Mouse (Mus musculus) heart, embryonic 14.5 days (tissue): ENCODE measurements around the gene Tmem274. TPM values are rescaled to one million over a fixed set of nuclear protein-coding genes. Genes with fewer than 3 reads are reported as not detected.
"Not testable (repeated sequence)": the region's sequence is repeated elsewhere in the genome, so short reads cannot be mapped to it uniquely, and the experiment has no call there.

Source experiments
- ATAC-seq: fragments of 200-750 bp; cut with Nextera tagmentation; 2 replicates; pipeline ENCODE4 v1.8.0; 2017; ENCODE audit warnings: low read depth, moderate TSS enrichment; ENCODE audit not compliant: insufficient number of reproducible peaks, insufficient read depth, low FRiP score
- H3K27ac ChIP-seq, 2 experiments: fragments of 200-500 bp in 1 of 2; fragments of 300-500 bp in 1 of 2; sonication (generic) in 1 of 2; replicated peaks in 1 of 2; 2 replicates each; pipeline ENCODE4 v1.5.1; 2012 to 2014; ENCODE audit warnings: low read depth in 2 of 2, low read length in 2 of 2, control low read depth in 1 of 2, mild to moderate bottlenecking in 1 of 2, mixed read lengths in 1 of 2; ENCODE audit not compliant: control insufficient read depth in 1 of 2, insufficient read depth in 1 of 2
- H3K27me3 ChIP-seq: fragments of 300-500 bp; sonication (generic); 2 replicates; pipeline ENCODE4 v1.6.1; 2014; ENCODE audit warnings: mild to moderate bottlenecking, low read length, control low read depth; ENCODE audit not compliant: control insufficient read depth, insufficient read depth
- H3K36me3 ChIP-seq: fragments of 300-500 bp; sonication (generic); 2 replicates; pipeline ENCODE4 v1.6.1; 2014; ENCODE audit warnings: mild to moderate bottlenecking, control low read depth, low read length, mixed read lengths; ENCODE audit not compliant: control insufficient read depth, insufficient read depth
- H3K4me1 ChIP-seq, 2 experiments: fragments of 200-500 bp in 1 of 2; fragments of 300-500 bp in 1 of 2; sonication (generic) in 1 of 2; 2 replicates each; pipeline ENCODE4 v1.6.1; 2012 to 2014; ENCODE audit warnings: low read length in 2 of 2, control low read depth in 1 of 2, mixed read lengths in 1 of 2; ENCODE audit not compliant: control insufficient read depth in 2 of 2, insufficient read depth in 2 of 2
- H3K4me2 ChIP-seq: fragments of 300-500 bp; sonication (generic); 2 replicates; pipeline ENCODE4 v1.6.1; 2014; ENCODE audit warnings: mild to moderate bottlenecking, low read length
- H3K4me3 ChIP-seq, 2 experiments: fragments of 200-500 bp in 1 of 2; fragments of 300-500 bp in 1 of 2; sonication (generic) in 1 of 2; 2 replicates each; pipeline ENCODE4 v1.5.1; 2012 to 2014; ENCODE audit warnings: low read length in 2 of 2, mild to moderate bottlenecking in 2 of 2, control low read depth in 1 of 2, low read depth in 1 of 2, moderate library complexity in 1 of 2; ENCODE audit not compliant: control insufficient read depth in 1 of 2, insufficient read depth in 1 of 2
- H3K9ac ChIP-seq: fragments of 300-500 bp; sonication (generic); 2 replicates; pipeline ENCODE4 v1.6.1; 2014; ENCODE audit warnings: mild to moderate bottlenecking, low read length
- H3K9me3 ChIP-seq: fragments of 300-500 bp; sonication (generic); 2 replicates; pipeline ENCODE4 v1.6.1; 2016; ENCODE audit warnings: low read length, control low read depth; ENCODE audit not compliant: control insufficient read depth
- WGBS: fragments of 180-500 bp; shearing (Covaris S2); extraction: QIAGEN DNeasy Blood & Tissue Kit; methylation state at CpG from one replicate; pipeline ENCODE4 v1.1.7; 2014; 5-methylcytosine and 5-hydroxymethylcytosine counted together
- polyA plus RNA-seq: library from polyadenylated mRNA; unstranded; fragments of >200 nt; fragmentation: Nextera tagmentation; extraction: Ambion mirVana; gene quantifications from 2 replicates; pipeline ENCODE4 v1.2.1, GENCODE M21; 2014

Gene Tmem274
- 0.47 TPM in 1 of 2 replicates, not detected in the other for polyA plus RNA-seq

DNA sequence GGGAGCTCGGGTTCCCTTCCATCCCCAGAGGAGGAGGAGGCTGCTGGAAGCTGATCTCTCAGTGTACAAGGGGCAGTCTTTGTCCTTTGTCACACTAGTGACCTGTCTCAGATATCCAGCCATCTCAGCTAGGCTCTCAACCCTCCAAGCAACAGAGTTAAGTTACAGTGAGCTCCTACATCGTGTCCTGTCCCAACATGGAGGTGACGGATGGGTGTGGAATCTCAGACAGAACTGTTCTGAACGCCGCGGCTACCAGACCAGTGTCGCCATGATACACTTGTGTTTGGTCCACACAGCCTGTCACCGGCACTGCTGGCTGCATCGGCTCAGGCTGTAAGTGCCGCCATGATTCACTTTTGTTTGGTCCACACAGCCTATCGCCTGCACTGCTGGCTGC lies at the start of gene Tmem274:
TSS of gene Tmem274 (plus strand) at position 301 of the 400 bp plus-strand sequence.
- H3K4me3 ChIP-seq: no peak within 1 kb of the TSS
- H3K27me3 ChIP-seq: no peaks in the 10 kb centered on the region
- H3K9ac ChIP-seq: no peak within 1 kb of the TSS
- no peak within 1 kb of the TSS for H3K4me2 ChIP-seq
- H3K9me3 ChIP-seq: no peaks in the 10 kb centered on the region
- H3K27ac ChIP-seq: no peak within 1 kb of the TSS
- no peak for ATAC-seq
- peaks cover 20% of the 10 kb centered on the region for H3K36me3 ChIP-seq
- 85% methylated on average over 11 of the region's 11 CpGs for WGBS
- H3K4me1 ChIP-seq: no peaks in the 10 kb centered on the region

DNA sequence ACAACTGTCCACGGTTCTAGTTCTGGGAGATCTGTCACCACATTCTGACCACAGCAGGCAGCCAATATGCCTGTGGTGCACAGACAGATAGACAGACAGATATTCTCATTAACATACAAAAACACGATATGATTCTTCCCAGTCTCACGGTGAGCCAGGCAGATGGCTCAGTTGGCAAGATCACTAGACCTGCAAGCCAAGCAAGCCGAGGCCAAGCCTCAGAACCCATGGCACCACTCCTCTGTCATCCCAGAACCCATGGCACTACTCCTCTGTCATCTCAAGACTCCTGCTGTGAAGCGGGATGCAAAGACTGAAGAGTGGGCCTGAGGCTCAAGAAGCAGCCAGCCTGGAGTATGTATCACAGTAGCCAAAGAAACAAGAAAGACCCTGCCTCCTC lies 47.6 kb upstream of the Tmem274 start:
- no peaks in the 10 kb centered on the region for H3K27me3 ChIP-seq
- no peak overlapping the region for H3K4me2 ChIP-seq
- H3K9ac ChIP-seq: no peak overlapping the region
- H3K27ac ChIP-seq: no peak overlapping the region
- H3K36me3 ChIP-seq: no peaks in the 10 kb centered on the region
- no peaks in the 10 kb centered on the region for H3K9me3 ChIP-seq
- peaks cover 0 to 6% of the 10 kb centered on the region in 2 experiments; a peak in 1 of 4 replicates for H3K4me1 ChIP-seq
- 77% methylated on average over 5 of the region's 5 CpGs for WGBS
- H3K4me3 ChIP-seq: no peak overlapping the region
- ATAC-seq: no peak

DNA sequence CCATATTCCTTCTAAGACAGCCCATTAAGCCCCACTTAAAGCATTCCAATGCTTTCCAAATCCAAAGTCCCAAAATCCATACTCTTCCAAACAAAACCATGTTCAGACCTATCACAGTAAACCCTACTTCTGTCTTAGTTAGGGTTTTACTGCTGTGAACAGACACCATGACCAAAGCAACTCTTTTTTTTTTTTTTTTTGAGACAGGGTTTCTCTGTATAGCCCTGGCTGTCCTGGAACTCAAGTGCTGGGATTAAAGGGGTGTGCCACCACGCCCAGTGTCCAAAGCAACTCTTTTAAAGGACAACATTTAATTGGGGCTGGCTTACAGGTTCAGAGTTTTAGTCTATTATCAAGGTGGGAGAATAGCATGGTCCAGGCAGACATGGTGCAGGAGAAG lies 45.3 kb upstream of the Tmem274 start:
- H3K9ac ChIP-seq, H3K4me3 ChIP-seq, H3K27me3 ChIP-seq, H3K4me2 ChIP-seq, ATAC-seq, H3K9me3 ChIP-seq, H3K27ac ChIP-seq, H3K4me1 ChIP-seq, H3K36me3 ChIP-seq: not testable (repeated sequence)
- 51% methylated on average over 1 of the region's 1 CpGs for WGBS

DNA sequence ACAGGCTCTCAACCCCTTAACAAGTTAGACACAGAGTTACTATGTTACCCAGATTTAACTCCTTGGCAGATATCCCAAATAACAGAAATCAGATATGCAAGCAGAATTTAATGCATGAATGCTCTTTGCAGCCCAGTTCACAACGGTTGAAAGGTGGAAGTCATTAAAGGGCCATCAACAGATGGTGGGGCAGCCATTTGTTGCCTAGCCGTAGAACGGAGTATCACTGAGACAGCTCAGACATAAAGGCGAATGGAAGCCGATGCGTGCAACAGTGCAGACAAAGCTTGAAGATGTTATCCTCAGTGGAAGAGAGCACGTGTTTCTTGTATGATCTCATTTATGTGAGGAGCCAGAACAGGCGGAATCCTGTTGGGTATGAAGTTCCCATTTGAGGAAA lies 36.6 kb upstream of the Tmem274 start:
- no peaks in the 10 kb centered on the region for H3K27me3 ChIP-seq
- H3K9me3 ChIP-seq: no peaks in the 10 kb centered on the region
- no peaks in the 10 kb centered on the region for H3K36me3 ChIP-seq
- H3K4me3 ChIP-seq: no peak overlapping the region
- H3K4me2 ChIP-seq: no peak overlapping the region
- H3K27ac ChIP-seq: no peak overlapping the region
- no peak for ATAC-seq
- H3K4me1 ChIP-seq: peaks cover 5 to 16% of the 10 kb centered on the region in 2 experiments
- 74% methylated on average over 8 of the region's 8 CpGs for WGBS
- no peak overlapping the region for H3K9ac ChIP-seq

DNA sequence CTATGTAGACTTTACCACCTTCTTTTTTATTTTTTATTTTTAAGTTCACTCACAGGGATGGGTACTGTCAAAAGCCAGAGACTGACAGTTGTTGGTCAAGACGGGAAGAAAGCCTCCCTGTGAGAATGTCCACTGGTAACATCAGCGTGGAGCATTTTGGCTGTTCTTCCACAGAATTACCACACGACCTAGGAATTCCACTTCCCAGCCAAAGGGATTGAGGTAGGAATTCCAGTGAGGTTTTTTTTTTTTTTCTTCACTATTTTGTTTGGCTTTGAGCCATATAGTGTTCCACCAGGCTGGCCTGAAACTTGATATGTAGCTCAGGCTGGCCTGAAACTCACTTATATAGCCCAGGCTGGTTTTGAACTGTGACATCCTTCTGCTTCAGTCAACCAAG lies 34.7 kb upstream of the Tmem274 start:
- Histone ChIP-seq H3K4me2 (no peak overlapping the region), H3K36me3 (no peaks in the 10 kb centered on the region), H3K4me3 (no peak overlapping the region), H3K27ac (peak overlapping the region; percentile 14 to 45; a peak in 2 of 4 replicates), H3K4me1 (peaks cover 9 to 20% of the 10 kb centered on the region in 2 experiments), H3K9ac (no peak overlapping the region), H3K27me3 (no peaks in the 10 kb centered on the region), H3K9me3 (no peaks in the 10 kb centered on the region)
- 15% methylated on average over 3 of the region's 3 CpGs for WGBS
- no peak for ATAC-seq

DNA sequence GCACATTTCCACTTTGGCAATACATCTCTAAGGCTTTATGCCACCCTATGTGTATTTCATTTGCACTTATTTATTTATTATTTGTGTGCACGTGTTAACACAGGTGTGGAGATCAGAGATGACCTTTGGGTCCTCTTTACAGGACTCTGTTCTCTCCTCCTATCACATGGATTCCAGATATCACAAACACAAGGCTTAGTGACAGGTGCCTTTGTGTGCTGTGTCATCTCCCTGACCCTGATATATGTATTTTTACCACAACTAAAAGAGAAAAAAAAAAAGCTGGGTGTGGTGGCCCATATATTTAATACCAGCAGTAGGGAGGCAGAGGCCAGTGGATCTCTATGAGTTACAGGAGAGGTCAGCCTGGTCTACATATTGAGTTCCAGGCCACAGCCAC lies 32.7 kb upstream of the Tmem274 start:
- no peaks in the 10 kb centered on the region for H3K9me3 ChIP-seq
- H3K27me3 ChIP-seq: no peaks in the 10 kb centered on the region
- no peak overlapping the region for H3K4me2 ChIP-seq
- H3K27ac ChIP-seq: peak overlapping the region in 1 of 2 experiments; percentile 84; a peak in 3 of 4 replicates
- ATAC-seq: no peak
- no peaks in the 10 kb centered on the region for H3K36me3 ChIP-seq
- 40% methylated on average over 1 of the region's 1 CpGs for WGBS
- peaks cover 9 to 20% of the 10 kb centered on the region in 2 experiments for H3K4me1 ChIP-seq
- no peak overlapping the region for H3K4me3 ChIP-seq
- peak overlapping the region; percentile 71 for H3K9ac ChIP-seq

DNA sequence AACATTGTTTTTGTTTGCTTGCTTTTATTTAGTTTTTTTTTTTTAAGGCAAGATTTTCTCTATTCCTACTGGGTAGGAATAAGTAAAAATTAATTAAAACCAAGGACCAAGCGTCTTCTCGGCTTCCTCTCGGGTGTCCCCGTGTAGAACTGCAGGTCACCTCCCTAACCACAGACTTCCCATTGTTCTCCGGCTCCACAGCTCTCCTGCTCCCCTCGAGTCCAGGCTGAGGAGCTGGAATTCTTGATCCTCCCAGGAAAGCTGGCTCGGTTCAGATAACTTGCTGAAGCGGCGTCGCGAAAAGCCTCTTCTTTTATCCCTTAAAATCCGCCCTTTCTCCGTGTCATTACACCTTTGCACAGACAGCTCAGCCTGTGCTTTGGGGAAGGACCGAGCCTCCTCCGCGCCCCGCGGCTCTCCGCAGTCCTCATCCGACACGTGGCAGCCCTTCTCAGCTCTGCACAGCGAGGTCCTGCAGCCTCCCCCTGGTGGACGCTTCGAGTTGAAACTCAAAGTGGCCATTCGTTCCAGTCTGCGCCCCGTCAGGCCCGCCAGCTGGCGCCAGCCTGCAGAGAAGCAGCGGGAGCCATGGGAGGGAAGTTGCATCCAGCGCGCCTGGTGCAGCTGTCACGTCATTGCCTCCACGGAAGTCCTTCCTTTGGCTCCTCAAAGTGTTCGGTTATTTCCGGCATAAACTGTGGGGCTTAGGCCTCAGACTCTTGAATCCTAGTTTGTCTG lies 32.0 kb upstream of the Tmem274 start:
- Histone ChIP-seq H3K27me3 (no peaks in the 10 kb centered on the region), H3K4me2 (peak overlapping the region; percentile 67), H3K36me3 (no peaks in the 10 kb centered on the region), H3K9me3 (no peaks in the 10 kb centered on the region), H3K27ac (peak overlapping the region; percentile 84 to 92), H3K4me3 (peak overlapping the region; percentile 29 to 37), H3K9ac (peak overlapping the region; percentile 71), H3K4me1 (peaks cover 9 to 20% of the 10 kb centered on the region in 2 experiments)
- peak; percentile 92 for ATAC-seq
- under 1% methylated on average over 36 of the region's 36 CpGs for WGBS
